Mouse (Mus musculus): ENCODE data around the gene Tcstv1. TPM values are rescaled to one million over a fixed set of nuclear protein-coding genes. Genes with fewer than 3 reads are reported as not detected.
"Not testable (repeated sequence)": the region's sequence is repeated elsewhere in the genome, so short reads cannot be mapped to it uniquely, and the experiment has no call there.

Gene Tcstv1
- total RNA-seq (2021) = not detected
- long read RNA-seq, experiment 1 = 0 reads
- long read RNA-seq, experiment 2 = 0 reads

GRCm38 (mm10) chr13:119894685-119895084 lies at the start of gene Tcstv1:
TSS of gene Tcstv1 (minus strand) at chr13:119894785.
- intact Hi-C loops (cut with DNase I); H3K27ac ChIP-seq; DNase-seq; H3K4me3 ChIP-seq: not testable (repeated sequence)

- intact Hi-C loops (cut with DNase I); H3K4me3 ChIP-seq; DNase-seq; H3K27ac ChIP-seq: not testable (repeated sequence)
Measured at GRCm38 (mm10) chr13:119929172-119929571, 34.6 kb upstream of the Tcstv1 start, which contains the start of gene Gm21761. TSS of gene Gm21761 (minus strand) at chr13:119929272.

- intact Hi-C loops (cut with DNase I); H3K4me3 ChIP-seq; DNase-seq; H3K27ac ChIP-seq: not testable (repeated sequence)
Measured at GRCm38 (mm10) chr13:119924597-119925340, 30.2 kb upstream of the Tcstv1 start.

- H3K4me3 ChIP-seq; intact Hi-C loops (cut with DNase I); DNase-seq; H3K27ac ChIP-seq: not testable (repeated sequence)
Measured at GRCm38 (mm10) chr13:119916966-119917722, 22.6 kb upstream of the Tcstv1 start.

- intact Hi-C loops (cut with DNase I); H3K4me3 ChIP-seq: not testable (repeated sequence)
Measured at GRCm38 (mm10) chr13:119916449-119916848, 21.9 kb upstream of the Tcstv1 start.

GRCm38 (mm10) chr13:119898549-119898948 lies 4.0 kb upstream of the Tcstv1 start:
- DNase-seq; intact Hi-C loops (cut with DNase I): not testable (repeated sequence)

More at GRCm38 (mm10) chr13:119916449-119916848, 21.9 kb upstream of the Tcstv1 start:
- DNase-seq, H3K27ac ChIP-seq: not testable (repeated sequence)

GRCm38 (mm10) chr13:119886896-119887295 lies 7.7 kb downstream of the Tcstv1 start:
- DNase-seq; H3K27ac ChIP-seq; intact Hi-C loops (cut with DNase I); H3K4me3 ChIP-seq: not testable (repeated sequence)

More at GRCm38 (mm10) chr13:119898549-119898948, 4.0 kb upstream of the Tcstv1 start:
- H3K4me3 ChIP-seq, H3K27ac ChIP-seq: not testable (repeated sequence)

GRCm38 (mm10) chr13:119864395-119864999 lies 30.1 kb downstream of the Tcstv1 start:
- DNase-seq; intact Hi-C loops (cut with DNase I); H3K4me3 ChIP-seq; H3K27ac ChIP-seq: not testable (repeated sequence)

GRCm38 (mm10) chr13:119862399-119862798 lies 32.2 kb downstream of the Tcstv1 start:
- intact Hi-C loops (cut with DNase I); H3K27ac ChIP-seq; DNase-seq: not testable (repeated sequence)

More at GRCm38 (mm10) chr13:119862399-119862798, 32.2 kb downstream of the Tcstv1 start:
- not testable (repeated sequence) for H3K4me3 ChIP-seq

Other genes starting within 250 kb of the Tcstv1 start
- 10 to 100 TPM; 23.6 to 31.9 TPM for gene Hmgcs1, start 204.4 kb downstream of the Tcstv1 start, total RNA-seq (2021)
- gene Nim1k, start 138.9 kb downstream of the Tcstv1 start, total RNA-seq (2021) = 1 to 10 TPM in 1 of 2 experiments, under 1 TPM in 1; 0.82 to 1.6 TPM
- gene Zfp131, start 103.9 kb downstream of the Tcstv1 start, total RNA-seq (2021) = 10 to 100 TPM; 22.2 to 24.1 TPM
- not detected for gene AF067063, start 64.6 kb downstream of the Tcstv1 start, total RNA-seq (2021)
- not detected for gene D13Ertd608e, start 58.8 kb downstream of the Tcstv1 start, total RNA-seq (2021)
- not detected for gene Gm21761, start 34.5 kb upstream of the Tcstv1 start, total RNA-seq (2021)
- not detected for gene B020031M17Rik, start 56.0 kb upstream of the Tcstv1 start, total RNA-seq (2021)
- not detected for gene Gm36079, start 132.2 kb upstream of the Tcstv1 start, total RNA-seq (2021)
- gene Gm21188, start 157.4 kb upstream of the Tcstv1 start, total RNA-seq (2021) = under 1 TPM; 0.13 to 0.22 TPM
- gene Gm20767, start 245.5 kb upstream of the Tcstv1 start, total RNA-seq (2021) = not detected